Mouse (Mus musculus) heart, embryonic 13.5 days (tissue): Measurements from ENCODE around the gene Unk. TPM values are rescaled to one million over a fixed set of nuclear protein-coding genes. Genes with fewer than 3 reads are reported as not detected.
"Not testable (repeated sequence)": the region's sequence is repeated elsewhere in the genome, so short reads cannot be mapped to it uniquely, and the experiment has no call there.

ENCODE experiments used
- ATAC-seq: fragments of 200-750 bp; cut with Nextera tagmentation; 2 replicates; pipeline ENCODE4 v1.8.0; 2017; ENCODE audit warnings: moderate TSS enrichment; ENCODE audit not compliant: insufficient number of reproducible peaks, low FRiP score, low TSS enrichment; ENCODE audit errors: extremely low read depth
- H3K27ac ChIP-seq: fragments of 300-500 bp; sonication (generic); replicated peaks from 2 replicates; pipeline ENCODE4 v1.5.1; 2015; ENCODE audit warnings: moderate library complexity, mild to moderate bottlenecking, inconsistent platforms
- H3K27me3 ChIP-seq: fragments of 300-500 bp; sonication (generic); replicated peaks from 2 replicates; pipeline ENCODE4 v1.6.1; 2015; ENCODE audit warnings: mild to moderate bottlenecking, inconsistent platforms
- H3K36me3 ChIP-seq: fragments of 300-500 bp; sonication (generic); 2 replicates; pipeline ENCODE4 v1.6.1; 2015; ENCODE audit warnings: mild to moderate bottlenecking, inconsistent platforms
- H3K4me1 ChIP-seq: fragments of 300-500 bp; sonication (generic); 2 replicates; pipeline ENCODE4 v1.6.1; 2015; ENCODE audit warnings: inconsistent platforms
- H3K4me2 ChIP-seq: fragments of 300-500 bp; sonication (generic); 2 replicates; pipeline ENCODE4 v1.6.1; 2015; ENCODE audit warnings: inconsistent platforms, mild to moderate bottlenecking, moderate library complexity
- H3K4me3 ChIP-seq: fragments of 300-500 bp; sonication (generic); 2 replicates; pipeline ENCODE4 v1.5.1; 2015; ENCODE audit warnings: moderate library complexity, mild to moderate bottlenecking, inconsistent platforms
- H3K9ac ChIP-seq: fragments of 300-500 bp; sonication (generic); 2 replicates; pipeline ENCODE4 v1.6.1; 2015; ENCODE audit warnings: inconsistent platforms, mild to moderate bottlenecking, moderate library complexity
- H3K9me3 ChIP-seq: fragments of 300-500 bp; sonication (generic); 2 replicates; pipeline ENCODE4 v1.6.1; 2016; ENCODE audit warnings: inconsistent platforms
- WGBS: fragments of 180-500 bp; shearing (Covaris S2); methylation state at CpG from one replicate; pipeline ENCODE4 v1.1.7; 2015; ENCODE audit warnings: mixed read lengths; 5-methylcytosine and 5-hydroxymethylcytosine counted together
- polyA plus RNA-seq: library from polyadenylated mRNA; unstranded; fragments of >200 nt; fragmentation: Nextera tagmentation; extraction: Ambion mirVana; gene quantifications from 2 replicates; pipeline ENCODE4 v1.2.1, GENCODE M21; 2015

Unk gene
- polyA plus RNA-seq, 1 experiment from 2014 or later = 23.9 TPM

DNA sequence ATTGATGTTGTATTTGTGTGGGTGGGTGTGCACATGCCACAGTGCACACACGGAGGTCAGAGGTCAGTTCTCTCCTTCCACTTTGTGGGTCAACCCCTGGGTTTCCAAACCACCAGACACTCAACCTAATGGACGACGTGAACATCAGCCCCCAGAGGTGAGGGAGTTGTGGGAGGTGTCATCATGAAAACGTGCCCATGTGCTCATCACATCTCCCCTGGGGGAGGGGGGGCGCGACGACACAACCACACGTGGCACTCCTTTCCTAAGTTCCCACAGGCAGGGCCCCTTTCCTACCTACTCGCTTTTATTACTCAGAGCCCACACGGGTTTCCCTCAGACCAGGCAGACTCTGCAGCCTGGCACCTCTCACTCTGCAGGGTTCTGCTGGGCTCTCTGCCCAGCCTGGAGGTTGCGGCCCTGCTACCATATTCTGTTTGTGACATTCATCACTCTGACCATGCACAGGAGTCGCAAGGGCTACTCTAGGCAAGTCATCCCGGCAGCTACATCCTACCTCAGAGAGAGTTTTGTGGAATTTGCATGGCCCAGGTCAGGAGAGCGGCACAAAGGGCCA lies 53.1 kb downstream of the Unk start:
- Histone ChIP-seq H3K4me3 (no peak overlapping the region), H3K36me3 (peaks cover 66% of the 10 kb centered on the region), H3K27me3 (no peaks in the 10 kb centered on the region), H3K9me3 (no peaks in the 10 kb centered on the region), H3K4me1 (peaks cover 44% of the 10 kb centered on the region), H3K4me2 (no peak overlapping the region), H3K27ac (no peak overlapping the region), H3K9ac (no peak overlapping the region)
- no peak for ATAC-seq
- 87% methylated on average over 14 of the region's 14 CpGs for WGBS

DNA sequence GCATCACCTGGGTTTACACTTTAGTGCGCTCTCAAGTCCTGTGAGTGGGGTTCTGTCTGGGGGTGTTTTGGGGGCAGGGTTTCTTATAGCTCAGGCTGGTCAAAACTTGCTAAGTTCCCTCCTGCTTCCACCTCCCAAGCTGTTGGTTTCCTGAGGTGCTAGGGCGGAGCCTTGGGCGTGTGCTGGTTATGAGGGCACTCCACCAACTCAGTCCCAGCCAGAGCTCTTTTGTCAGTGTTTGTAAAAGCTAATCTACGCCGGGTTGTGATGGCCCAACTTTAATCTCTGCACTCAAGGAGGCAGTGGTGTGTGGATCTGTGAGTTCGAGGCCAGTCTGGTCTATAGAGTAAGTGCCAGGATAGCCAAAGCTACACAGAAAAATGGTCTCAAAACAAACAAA lies 54.0 kb downstream of the Unk start:
- Histone ChIP-seq H3K27ac (no peak overlapping the region), H3K9ac (no peak overlapping the region), H3K9me3 (no peaks in the 10 kb centered on the region), H3K4me1 (peaks cover 37% of the 10 kb centered on the region), H3K36me3 (peaks cover 59% of the 10 kb centered on the region), H3K4me3 (no peak overlapping the region), H3K27me3 (no peaks in the 10 kb centered on the region), H3K4me2 (no peak overlapping the region)
- ATAC-seq = no peak
- 74% methylated on average over 6 of the region's 6 CpGs for WGBS

DNA sequence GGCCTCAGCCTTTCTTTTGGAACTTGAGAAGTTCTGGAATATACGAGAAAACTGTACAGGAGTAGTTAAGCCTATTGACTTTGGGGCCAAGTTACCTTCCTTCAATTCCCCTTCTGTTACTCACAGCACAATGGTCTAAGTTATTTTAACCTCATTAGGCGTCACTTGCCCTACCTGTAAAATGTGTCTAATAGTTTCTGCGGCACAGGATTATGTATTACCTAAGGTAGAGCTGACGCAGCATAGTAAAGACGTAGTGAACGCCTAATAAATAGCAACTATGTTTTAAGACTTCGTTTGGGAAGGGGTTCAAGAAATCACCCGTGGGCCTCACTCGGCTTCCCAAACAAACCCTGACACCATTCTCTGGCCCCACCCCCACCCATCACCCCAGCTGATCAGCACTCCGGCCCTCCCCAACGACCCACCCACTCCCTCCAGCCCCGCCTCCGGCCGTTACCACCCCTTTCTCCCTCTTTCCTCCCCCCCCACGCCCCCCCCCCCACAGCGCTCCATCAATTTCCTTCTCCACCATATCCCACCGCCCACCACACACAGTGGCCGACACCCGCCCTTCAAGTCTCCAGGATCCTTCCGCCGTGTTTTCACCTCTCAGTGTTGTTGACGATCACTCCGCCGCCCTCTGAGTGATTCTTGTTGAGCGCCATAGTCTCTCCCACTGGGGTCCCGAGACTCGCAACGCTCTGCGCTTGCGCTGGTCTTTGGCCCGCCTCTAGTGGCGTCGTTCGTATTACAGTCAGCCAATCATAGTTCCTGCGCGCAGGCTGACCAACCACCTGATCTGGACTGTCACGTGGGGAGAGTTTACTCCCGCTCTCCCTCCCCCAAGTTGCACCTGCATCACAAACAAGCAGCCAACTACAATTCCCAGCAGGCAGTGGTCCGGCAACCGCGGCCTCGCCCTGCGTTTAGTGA lies 56.4 kb downstream of the Unk start, which contains the start of gene Wbp2:
TSS of gene Wbp2 (minus strand) at position 738 of the 936 bp plus-strand sequence.
- Histone ChIP-seq H3K27ac (peak within 1 kb of the TSS; percentile 85), H3K9ac (peak within 1 kb of the TSS; percentile 81), H3K4me1 (peaks cover 30% of the 10 kb centered on the region), H3K27me3 (no peaks in the 10 kb centered on the region), H3K36me3 (peaks cover 36% of the 10 kb centered on the region), H3K4me2 (peak within 1 kb of the TSS; percentile 70), H3K9me3 (no peaks in the 10 kb centered on the region), H3K4me3 (peak within 1 kb of the TSS; percentile 55)
- ATAC-seq = peak; percentile 95
- WGBS = 5% methylated on average over 36 of the region's 43 CpGs

DNA sequence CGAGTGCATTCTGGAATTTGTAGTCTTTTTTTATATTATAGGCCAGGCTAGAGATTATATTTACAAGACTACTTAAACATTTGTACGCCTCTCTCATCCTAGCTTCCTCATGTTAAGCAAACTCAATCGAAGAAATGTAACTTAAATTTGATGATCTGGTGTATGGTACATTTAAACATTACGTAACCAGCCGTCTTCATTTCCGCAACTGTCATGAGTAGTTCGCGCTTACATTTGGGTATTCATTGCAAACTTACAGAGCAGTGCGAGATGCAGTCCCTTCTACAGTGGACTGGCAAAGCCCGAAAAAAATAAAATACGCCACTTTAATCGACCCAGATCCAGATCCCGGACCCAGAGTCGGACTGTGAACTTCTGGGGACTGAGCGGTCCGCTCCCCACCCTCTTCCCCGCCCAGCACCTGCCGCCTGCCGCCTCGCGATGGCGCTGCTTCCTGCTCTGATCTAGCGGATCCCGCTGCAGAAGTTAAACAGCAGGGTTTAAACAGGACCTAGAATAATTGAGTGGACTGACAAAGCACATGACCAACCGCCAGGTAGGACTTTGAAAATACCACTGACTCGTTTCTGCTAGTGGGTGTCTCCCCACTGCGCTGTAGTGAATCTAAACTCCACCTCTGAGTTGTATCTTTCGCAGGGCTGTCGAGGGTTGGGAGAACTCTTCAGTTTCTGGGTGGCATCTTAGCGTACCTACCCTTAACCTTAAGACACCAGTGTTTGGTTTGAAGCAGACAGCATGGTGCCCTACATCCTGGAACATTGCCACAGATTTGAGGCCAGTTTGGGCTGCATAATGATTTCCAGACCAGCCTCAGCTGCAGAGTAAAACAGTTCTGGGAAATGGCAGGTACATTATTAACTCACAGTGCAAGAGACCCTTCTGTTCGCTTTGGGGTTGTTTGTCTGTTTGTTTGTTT lies 57.3 kb downstream of the Unk start:
- peak; percentile 66 for ATAC-seq
- H3K4me1 ChIP-seq = peaks cover 30% of the 10 kb centered on the region
- H3K4me3 ChIP-seq = peak overlapping the region; percentile 55
- peak overlapping the region; percentile 79 for H3K27ac ChIP-seq
- H3K4me2 ChIP-seq = peak overlapping the region; percentile 70
- no peaks in the 10 kb centered on the region for H3K9me3 ChIP-seq
- WGBS = 4% methylated on average over 31 of the region's 31 CpGs
- H3K36me3 ChIP-seq = peaks cover 26% of the 10 kb centered on the region
- H3K27me3 ChIP-seq = no peaks in the 10 kb centered on the region
- H3K9ac ChIP-seq = peak overlapping the region; percentile 77

DNA sequence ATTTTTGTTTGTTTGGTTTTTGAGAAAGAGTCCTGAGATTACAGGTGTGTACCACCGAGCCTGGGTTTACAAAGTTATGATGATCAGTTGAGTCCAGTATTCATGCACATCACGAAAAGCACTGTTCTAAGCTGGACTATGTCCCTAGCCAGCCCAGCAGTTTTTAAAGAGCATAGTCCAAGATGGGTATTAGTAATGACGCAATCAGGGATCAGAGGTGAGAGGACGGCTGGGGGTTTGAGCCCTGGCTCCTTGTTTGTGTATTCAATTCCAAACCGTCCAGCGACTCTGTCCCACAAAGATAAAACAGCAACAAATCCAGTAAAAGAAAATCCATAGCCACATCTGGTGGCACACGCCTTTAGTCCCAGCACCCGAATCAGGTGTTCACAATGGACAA lies 58.1 kb downstream of the Unk start:
- Histone ChIP-seq H3K4me1 (peaks cover 30% of the 10 kb centered on the region), H3K27me3 (no peaks in the 10 kb centered on the region), H3K27ac (peak overlapping the region; percentile 79; the same call in 1 of the 2 replicates), H3K9me3 (no peaks in the 10 kb centered on the region), H3K4me3 (peak overlapping the region; percentile 55; the same call in 1 of the 2 replicates), H3K9ac (0 out of 2 replicates have a peak overlapping the region, but pooled peaks have one; percentile 28), H3K4me2 (peak overlapping the region; percentile 70), H3K36me3 (peaks cover 19% of the 10 kb centered on the region)
- 71% methylated on average over 8 of the region's 8 CpGs for WGBS
- no peak for ATAC-seq

DNA sequence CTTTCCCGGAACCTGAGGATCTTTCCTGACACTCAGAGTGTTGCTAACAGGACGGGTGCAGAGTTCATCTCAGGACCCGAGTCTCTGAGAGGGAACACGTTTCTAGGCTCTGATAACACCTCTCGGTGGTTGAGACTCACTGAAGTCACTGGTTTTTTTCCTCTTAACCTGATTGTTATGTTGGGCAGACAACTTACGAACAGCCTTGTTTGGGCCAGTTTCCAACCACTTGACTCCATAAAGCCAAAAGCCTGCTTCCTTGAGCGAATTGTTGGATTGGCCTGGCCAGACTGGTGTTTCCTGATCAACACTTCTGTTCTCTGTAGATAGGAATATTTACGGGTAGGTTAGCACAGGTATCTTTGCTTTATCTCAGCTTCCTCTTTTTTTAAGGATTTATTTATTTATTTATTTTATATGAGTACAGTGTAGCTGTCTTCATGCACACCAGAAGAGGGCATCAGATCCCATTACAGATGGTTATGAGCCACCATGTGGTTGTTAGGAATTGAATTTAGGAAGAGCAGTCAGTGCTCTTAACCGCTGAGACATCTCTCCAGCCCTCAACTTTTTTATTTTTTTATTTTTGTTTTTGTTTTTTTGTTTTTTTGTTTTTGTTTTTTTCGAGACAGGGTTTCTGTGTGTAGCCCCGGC lies 58.7 kb downstream of the Unk start:
- no peak overlapping the region for H3K9ac ChIP-seq
- peaks cover 12% of the 10 kb centered on the region for H3K36me3 ChIP-seq
- 67% methylated on average over 11 of the region's 11 CpGs for WGBS
- peak overlapping the region; percentile 20; the same call in 1 of the 2 replicates for H3K27ac ChIP-seq
- H3K27me3 ChIP-seq = no peaks in the 10 kb centered on the region
- H3K9me3 ChIP-seq = no peaks in the 10 kb centered on the region
- no peak for ATAC-seq
- peaks cover 37% of the 10 kb centered on the region for H3K4me1 ChIP-seq
- H3K4me2 ChIP-seq = no peak overlapping the region
- no peak overlapping the region for H3K4me3 ChIP-seq

DNA sequence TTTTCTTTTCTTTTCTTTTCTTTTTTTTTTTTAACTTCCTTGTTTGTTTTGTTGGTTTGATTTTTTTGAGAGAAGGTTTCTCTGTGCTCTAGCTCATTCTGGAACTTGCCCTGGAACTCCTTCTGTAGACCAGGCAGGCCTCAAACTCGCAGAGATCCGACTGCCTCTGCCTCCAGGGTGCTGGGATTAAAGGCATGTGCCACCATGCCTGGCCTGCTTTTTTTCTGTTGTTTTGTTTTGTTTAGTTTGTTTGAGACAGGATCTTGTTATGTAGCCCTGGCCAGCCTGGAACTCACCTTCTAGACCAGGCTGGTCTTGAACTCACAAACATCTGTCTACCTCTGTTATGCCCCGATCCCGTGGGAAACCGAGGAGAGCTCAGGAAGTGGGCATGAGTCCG lies 59.4 kb downstream of the Unk start:
- Histone ChIP-seq H3K4me2 (no peak overlapping the region), H3K9ac (no peak overlapping the region), H3K4me1 (peaks cover 38% of the 10 kb centered on the region), H3K27ac (no peak overlapping the region), H3K4me3 (no peak overlapping the region), H3K9me3 (no peaks in the 10 kb centered on the region), H3K36me3 (peaks cover 7% of the 10 kb centered on the region), H3K27me3 (no peaks in the 10 kb centered on the region)
- ATAC-seq = no peak
- WGBS = 89% methylated on average over 6 of the region's 6 CpGs

DNA sequence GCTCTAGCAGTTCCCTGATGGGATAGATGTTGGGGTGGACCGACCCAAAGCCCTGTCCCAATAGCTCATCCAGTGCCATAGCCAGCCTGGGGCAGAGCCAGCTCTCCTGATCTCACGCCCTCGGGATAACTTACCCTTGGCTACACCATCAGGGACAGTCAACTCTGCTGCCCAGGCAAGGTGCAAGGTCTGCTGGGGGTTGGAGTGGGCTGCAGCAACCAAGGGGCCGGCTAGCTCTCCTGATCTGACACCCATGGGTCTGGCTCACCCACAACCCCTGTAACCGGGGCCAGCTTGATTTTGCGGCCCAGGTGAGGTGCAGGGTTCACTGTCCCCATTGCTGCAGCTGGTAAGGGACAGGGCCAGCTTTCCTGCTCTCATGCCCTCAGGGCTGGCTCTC lies 61.5 kb downstream of the Unk start:
- Histone ChIP-seq H3K36me3 (no peaks in the 10 kb centered on the region), H3K9me3 (peaks cover 2% of the 10 kb centered on the region; the same call in 1 of the 2 replicates), H3K9ac (peak overlapping the region; percentile 10; the same call in 1 of the 2 replicates), H3K27me3 (no peaks in the 10 kb centered on the region), H3K27ac (no peak overlapping the region), H3K4me1 (peaks cover 20% of the 10 kb centered on the region), H3K4me3 (no peak overlapping the region), H3K4me2 (no peak overlapping the region)
- 82% methylated on average over 6 of the region's 6 CpGs for WGBS
- no peak for ATAC-seq

DNA sequence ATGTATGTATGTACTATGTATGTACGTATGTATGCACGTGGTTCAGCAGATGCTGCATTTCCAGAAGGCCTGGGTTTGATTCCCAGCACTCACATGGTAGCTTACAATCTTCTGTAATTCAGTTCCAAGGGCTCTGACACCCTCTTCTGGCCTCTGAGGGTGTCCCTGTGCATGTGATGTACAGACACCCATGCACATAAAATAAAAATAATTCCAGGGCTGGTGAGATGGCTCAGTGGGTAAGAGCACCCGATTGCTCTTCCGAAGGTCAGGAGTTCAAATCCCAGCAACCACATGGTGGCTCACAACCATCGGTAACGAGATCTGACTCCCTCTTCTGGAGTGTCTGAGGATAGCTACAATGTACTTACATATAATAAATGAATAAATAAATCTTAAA lies 62.8 kb downstream of the Unk start:
- not testable (repeated sequence) for H3K27me3 ChIP-seq, H3K9ac ChIP-seq, H3K36me3 ChIP-seq, H3K9me3 ChIP-seq, H3K4me2 ChIP-seq, ATAC-seq, H3K4me3 ChIP-seq
- Histone ChIP-seq H3K27ac (peak overlapping the region; percentile 83), H3K4me1 (peaks cover 16% of the 10 kb centered on the region)
- WGBS = 87% methylated on average over 6 of the region's 6 CpGs

DNA sequence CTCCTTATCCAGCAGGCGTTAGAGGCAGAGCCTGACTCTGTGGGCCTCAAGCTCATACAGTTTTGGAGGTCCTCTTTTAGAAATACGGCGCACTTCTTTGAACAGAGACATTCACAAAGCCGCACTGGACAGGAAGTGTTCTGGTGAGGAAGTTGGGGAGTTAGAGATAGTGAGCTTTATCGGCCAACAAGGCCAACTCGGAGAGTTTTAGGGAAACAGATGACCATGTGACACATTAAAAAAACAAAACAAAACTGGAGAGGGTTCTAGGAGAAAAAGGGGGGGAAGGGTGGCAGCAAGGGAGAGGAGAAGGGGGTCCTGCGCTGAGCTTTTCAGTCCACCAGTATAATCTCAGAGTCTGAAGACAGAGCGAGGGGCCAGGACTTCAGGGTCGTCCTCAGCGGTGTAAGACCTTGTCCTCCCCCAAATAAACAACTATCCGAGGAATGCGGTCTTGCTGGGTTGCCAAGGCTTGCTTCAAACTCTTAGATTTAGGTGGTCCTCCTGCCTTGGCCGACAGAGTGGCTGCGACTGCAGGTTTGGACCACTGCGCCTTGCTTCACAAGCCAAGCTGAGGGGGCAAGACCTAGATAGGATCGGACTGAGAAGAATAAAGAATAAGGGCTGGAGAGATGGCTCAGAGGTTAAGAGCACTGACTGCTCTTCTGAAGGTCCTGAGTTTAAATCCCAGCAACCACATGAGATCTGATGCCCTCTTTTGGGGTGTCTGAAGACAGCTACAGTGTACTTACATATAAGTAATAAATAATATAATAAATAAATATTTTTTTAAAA lies 63.8 kb downstream of the Unk start:
- H3K9ac ChIP-seq = peak overlapping the region; percentile 64; the same call in 1 of the 2 replicates
- 23% methylated on average over 16 of the region's 16 CpGs for WGBS
- no peak for ATAC-seq
- peaks cover 17% of the 10 kb centered on the region for H3K4me1 ChIP-seq
- peak overlapping the region; percentile 38 for H3K4me2 ChIP-seq
- H3K27ac ChIP-seq = peak overlapping the region; percentile 83
- no peak overlapping the region for H3K4me3 ChIP-seq
- no peaks in the 10 kb centered on the region for H3K27me3 ChIP-seq
- H3K36me3 ChIP-seq = no peaks in the 10 kb centered on the region
- H3K9me3 ChIP-seq = peaks cover 6% of the 10 kb centered on the region; the same call in 1 of the 2 replicates
